Mouse (Mus musculus): Measurements from ENCODE around the gene Arid3a.
"Not testable (repeated sequence)": the region's sequence is repeated elsewhere in the genome, so short reads cannot be mapped to it uniquely, and the experiment has no call there.

Arid3a gene

DNA sequence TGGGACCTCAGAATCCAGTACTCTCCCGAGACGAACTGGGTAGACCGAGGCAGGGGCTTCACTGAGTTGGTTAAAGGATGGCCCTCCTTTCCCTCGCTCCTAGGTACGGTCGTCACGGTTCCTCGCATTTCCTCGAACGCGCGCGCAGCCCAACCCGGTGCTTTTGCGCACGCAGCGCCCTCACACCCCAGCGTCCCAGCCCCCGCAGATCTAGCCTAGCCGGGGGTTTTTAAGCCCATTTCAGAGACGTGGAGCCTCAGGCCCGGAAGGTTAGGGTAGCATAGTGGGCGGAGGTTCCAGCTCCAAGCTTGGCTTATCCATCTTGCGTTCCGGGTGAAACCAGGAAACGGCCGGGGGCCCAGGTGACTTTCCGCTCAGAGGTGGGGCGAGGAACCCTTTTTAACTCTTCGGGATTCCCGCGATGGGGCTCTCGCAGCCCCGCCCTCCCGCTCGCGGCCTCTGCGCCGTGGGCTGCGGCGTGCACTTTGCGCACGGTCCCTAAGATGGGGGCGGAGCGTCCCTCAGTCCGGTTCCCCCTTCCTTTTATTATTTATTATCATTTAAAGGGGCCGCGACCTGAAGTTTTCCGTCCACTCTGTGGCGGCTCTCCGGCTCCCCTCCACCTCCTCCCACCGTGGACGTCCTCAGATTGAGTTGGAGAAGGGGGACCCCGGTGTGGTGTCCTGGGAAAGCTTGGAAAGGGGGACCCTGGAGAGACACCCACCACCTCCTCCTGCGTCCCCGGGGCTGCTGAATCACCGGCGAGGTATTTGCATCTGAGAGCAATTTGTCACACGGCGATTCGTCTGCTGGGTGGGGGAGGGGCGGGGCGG, at the start of gene Arid3a:
Arid3a (plus strand) TSS at position 553 of the 833 bp plus-strand sequence.
- DNase-seq = peak; percentile 91

GRCm38 (mm10) chr10:79877174-79877573, 49.7 kb upstream of the Arid3a start:
- no peak for DNase-seq

- DNase-seq = no peak
These were observed 49.1 kb upstream of the Arid3a start for GRCm38 (mm10) chr10:79877757-79878156.

- DNase-seq = no peak
These were observed 47.3 kb upstream of the Arid3a start for GRCm38 (mm10) chr10:79879527-79879926.

- DNase-seq = no peak
These were observed 46.1 kb upstream of the Arid3a start for GRCm38 (mm10) chr10:79880721-79881120.

DNA sequence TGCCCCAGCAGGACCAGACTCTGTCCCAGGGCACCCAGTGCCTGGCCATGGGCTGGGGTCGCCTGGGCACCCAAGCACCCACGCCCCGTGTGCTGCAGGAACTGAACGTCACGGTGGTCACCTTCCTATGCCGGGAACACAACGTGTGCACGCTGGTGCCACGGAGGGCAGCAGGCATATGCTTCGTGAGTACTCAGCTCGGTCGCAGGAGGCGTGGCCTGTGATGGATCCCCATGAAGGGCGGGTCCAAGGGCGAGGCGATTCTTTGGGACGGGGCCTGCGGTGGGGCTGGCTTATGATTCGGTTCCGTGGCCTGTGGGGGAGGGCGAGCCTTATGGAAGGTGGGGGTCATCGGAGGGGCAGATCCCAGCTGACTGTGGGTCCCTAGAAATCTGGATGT, 44.9 kb upstream of the Arid3a start:
- DNase-seq = no peak

DNA sequence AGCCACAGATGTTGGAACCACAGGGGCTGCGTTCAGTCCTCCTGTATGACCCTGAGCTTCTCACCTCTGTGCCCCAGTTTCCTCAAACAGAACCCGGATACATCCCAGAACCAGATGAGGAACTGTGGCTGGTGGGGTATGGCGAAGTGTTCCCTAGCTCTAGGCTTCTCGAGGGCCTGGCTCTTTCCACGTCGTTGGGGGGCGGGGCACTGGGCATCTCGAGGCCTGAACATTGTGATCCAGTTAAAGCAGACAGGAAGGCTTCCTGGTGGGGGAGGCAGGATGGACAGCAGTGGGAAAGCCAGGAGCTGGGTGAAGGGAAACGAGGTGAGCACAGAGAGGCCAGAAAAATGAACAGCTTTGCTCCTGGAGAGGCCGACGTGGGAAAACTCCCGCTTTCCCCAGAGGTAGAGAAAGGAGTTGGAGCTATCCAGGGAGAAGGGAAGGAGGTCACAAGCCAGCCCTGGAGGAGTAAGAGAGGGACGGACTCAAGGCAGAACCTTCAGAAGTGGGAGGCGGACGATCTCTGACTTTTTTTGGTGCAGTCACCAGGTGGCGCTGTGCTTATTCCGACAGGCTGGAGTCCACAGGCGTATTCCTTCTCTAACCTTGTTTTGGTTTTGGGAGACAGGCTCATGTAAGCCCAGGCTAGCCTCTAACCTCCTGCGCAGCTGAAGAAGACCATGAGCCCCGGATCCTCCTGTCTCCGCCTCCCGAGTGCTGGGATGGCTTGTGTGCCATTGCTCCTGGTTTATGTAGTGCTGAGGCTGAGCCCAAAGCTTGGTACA, 43.4 kb upstream of the Arid3a start:
- peak; percentile 80 for DNase-seq

GRCm38 (mm10) chr10:79884446-79884845, 42.4 kb upstream of the Arid3a start:
- no peak for DNase-seq

DNA sequence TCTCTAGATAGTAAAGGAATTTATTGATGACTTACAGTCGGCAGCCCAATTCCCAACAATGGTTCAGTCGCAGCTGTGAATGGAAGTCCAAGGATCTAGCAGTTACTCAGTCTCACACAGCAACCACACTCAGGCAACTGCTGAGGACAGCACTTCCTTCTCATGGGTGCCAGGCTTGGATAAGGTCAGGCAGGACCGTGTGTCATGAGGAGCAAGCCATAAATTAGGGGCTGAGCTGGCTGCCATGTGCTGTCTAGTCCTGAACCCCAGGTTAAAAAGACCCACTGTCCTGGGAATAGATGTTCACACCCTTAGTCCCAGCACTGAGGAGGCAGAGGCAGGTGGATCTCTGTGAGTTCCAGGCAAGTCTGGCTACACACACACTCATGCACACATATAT, 41.9 kb upstream of the Arid3a start:
- not testable (repeated sequence) for DNase-seq

- DNase-seq = no peak
These were observed 40.8 kb upstream of the Arid3a start, which contains the start of gene Elane for GRCm38 (mm10) chr10:79886054-79886453. Elane (plus strand) TSS chr10:79886247.

- no peak for DNase-seq
These were observed 40.2 kb upstream of the Arid3a start for GRCm38 (mm10) chr10:79886611-79887010.

DNA sequence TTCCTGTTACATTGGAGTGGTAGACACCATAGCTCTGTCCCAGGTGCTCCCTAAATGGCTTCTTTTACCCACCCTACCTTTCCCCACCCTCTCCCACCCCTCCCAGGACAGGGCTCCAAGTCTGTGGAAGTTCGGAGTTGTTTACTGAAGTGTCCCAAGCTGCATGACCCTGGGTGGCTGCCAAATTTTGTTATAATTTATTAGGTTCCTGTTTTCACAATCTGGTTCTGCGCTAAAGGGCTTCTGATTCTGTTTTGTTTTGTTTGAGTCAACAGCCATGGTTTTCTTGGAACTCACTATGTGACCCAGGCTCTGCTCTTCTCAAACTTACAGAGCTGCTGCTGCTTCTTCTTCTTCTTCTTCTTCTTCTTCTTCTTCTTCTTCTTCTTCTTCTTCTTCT, 37.5 kb upstream of the Arid3a start:
- no peak for DNase-seq

- DNase-seq = no peak
These were observed 36.2 kb upstream of the Arid3a start, which contains the start of gene Cfd for GRCm38 (mm10) chr10:79890670-79891069. Cfd (plus strand) TSS chr10:79890853.

GRCm38 (mm10) chr10:79892451-79893118, 34.3 kb upstream of the Arid3a start:
- peak; percentile 72 for DNase-seq

- no peak for DNase-seq
These were observed 30.5 kb upstream of the Arid3a start for GRCm38 (mm10) chr10:79896306-79896705.

DNA sequence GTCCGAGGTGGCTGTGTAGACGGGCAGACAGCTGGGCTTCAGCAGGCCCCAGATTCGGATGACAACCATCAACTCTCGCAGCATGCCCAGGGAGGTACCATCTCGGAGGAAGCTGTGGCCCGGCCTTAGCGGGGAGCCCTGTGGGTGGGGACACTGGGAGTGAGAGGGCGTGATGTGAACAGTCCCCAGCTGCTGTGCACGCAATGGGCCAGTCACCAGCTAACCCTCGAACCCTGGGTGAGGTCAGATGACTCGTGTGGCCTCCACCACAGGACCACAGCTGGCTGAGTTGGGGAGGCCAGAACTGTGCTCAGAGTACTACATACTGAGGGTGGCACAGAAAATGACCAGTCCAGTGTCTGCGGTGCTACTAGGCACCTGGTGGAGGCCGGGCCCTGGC, 30.0 kb upstream of the Arid3a start:
- DNase-seq = no peak

DNA sequence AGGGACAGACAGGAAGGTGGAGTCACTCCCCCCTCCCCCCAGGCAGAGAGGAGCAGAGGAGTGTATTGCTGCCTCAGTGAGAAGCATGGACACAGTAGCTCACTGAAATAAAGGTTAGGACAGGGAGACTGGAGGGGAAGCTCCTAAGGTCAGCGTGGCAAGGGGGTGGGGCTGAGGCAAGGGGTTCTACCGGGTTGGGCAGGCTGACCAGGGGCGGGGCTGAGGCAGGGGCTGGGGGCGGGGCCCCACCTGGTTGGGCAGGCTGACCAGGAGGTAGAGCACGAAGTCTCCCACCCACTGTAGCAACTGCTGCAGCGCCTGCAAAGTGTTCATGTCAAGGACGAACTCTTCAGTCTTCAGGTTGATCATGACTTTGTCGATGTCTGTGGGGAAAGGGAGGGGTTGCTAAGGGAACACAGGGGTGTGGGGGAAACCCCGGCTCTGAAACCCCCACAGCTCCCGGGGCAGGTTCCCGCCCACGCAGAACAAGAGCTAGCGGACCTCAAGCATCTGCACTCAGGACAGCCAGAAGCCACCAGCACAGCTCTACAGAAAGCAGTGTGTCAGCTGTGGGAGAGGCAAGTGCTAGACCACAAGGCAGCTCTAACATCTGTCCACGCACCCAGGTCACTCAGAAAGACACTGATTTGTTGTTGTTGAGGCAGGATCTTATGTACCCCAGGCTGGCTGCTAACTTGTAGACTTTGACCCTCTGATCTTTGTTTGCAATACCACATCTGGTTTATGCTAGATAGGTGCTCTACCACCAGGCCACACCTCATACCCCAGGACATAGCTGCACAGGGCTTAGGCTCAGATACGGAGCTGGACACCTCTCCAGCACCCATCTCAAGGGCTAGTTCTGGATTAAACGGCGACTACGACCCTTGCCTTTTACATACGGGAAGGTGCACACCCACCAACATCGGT, 29.3 kb upstream of the Arid3a start:
- no peak for DNase-seq

GRCm38 (mm10) chr10:79900951-79901410, 25.9 kb upstream of the Arid3a start:
- peak; percentile 91 for DNase-seq

- DNase-seq = no peak
These were observed 20.1 kb upstream of the Arid3a start for GRCm38 (mm10) chr10:79906712-79907111.

DNA sequence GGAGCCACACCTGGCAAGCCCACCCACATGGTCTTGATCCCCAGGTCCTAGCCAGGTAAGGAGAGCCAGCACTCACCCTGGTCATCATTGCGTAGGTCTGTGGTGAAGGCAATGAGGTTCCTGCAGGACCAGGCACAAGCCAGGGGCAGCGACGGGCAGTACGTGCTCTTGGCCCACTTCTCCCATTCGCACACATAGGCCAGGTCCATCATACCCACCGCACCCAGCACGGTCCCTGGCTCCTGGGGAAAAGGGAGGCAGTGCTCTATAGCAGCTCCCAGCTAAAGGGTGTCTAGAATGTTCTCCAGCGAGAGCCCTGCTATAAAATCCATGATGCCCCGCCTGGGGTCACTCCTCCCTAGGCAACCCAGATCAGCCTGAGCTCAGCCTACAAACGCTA, 19.4 kb upstream of the Arid3a start:
- DNase-seq = no peak

DNA sequence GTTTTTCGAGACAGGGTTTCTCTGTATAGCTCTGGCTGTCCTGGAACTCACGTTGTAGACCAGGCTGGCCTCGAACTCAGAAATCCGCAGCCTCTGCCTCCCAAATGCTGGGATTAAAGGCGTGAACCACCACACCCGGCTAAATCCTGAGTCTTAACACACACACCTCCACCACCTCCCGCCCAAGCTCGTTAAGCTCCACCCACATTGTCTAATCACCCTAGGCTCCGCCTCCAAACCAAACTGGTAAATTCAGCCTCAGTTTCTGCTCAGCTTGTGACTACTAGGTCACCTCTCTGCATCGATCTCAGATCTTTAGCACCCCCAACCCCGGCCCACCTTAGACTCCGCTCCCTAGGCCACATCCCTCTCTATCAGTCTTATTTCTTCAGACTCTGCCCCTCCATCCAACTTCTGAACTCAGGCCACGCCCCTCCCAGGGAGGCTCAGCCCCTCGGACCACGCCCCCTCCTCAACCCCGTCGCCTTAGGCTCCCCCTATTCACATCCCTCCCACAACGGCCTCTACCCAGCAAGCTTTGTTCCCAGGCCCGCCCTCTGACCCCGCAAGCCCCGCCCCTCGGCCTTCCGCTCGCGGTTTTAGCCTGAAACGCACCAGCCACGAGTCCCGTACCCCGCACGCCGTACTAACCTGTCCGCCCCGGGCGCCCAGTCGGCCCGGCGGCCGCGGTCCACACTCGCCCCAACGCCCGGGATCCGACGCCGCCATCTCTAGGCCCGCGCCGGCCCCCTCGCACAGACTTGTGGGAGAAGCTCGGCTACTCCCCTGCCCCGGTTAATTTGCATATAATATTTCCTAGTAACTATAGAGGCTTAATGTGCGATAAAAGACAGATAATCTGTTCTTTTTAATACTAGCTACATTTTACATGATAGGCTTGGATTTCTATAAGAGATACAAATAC, 18.4 kb upstream of the Arid3a start, which contains the start of gene Med16:
Med16 (minus strand) TSS at position 757 of the 925 bp plus-strand sequence.
- peak; percentile 95 for DNase-seq

All from right cerebral cortex, adult 18-20 months (tissue).